Mouse (Mus musculus) brain, embryonic 14.5 days (tissue): ENCODE measurements around the gene Gstm6.

ENCODE experiments used
- CTCF ChIP-seq: fragments of 200-500 bp; IDR thresholded peaks from 2 replicates; pipeline ENCODE4 v1.5.1; 2012; ENCODE audit warnings: inconsistent platforms, mild to moderate bottlenecking, moderate library complexity, borderline replicate concordance; ENCODE audit not compliant: insufficient read depth, insufficient read length; ENCODE audit errors: extremely low read depth
- POLR2A ChIP-seq: fragments of 200-500 bp; IDR thresholded peaks from 2 replicates; pipeline ENCODE4 v1.6.1; 2012; ENCODE audit warnings: mild to moderate bottlenecking, inconsistent platforms, borderline replicate concordance; ENCODE audit not compliant: poor library complexity, insufficient read depth, insufficient read length, severe bottlenecking; ENCODE audit errors: extremely low read depth

DNA sequence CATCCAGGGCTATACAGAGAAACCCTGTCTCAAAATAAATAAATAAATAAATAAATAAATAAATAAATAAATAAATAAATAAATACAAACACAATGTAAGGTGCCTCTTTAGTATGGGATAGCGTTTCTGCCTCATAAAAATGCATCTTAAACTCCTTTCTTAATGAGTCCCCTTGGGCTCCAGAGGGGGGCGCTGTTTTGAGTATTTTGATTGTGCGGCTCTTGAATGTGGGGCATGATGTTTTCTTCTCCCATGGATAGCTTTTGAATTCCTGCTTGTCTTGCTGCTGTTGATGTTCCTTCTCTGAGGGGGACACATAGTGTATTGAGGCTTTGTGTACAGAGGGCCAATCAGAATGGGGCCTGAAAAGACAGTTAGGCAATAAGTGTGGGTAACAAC, 26.5 kb downstream of the Gstm6 start:
- TF ChIP-seq CTCF, result peak; percentile 43; the same call in 1 of the 2 replicates
- no peak for TF ChIP-seq POLR2A
